Mouse (Mus musculus): Measurements from ENCODE around the gene Atp5d. TPM values are rescaled to one million over a fixed set of nuclear protein-coding genes. Genes with fewer than 3 reads are reported as not detected.
A peak's percentile ranks its signal among the peaks of the same experiment; 100 is the strongest.

Gene Atp5d
- polyA plus RNA-seq, 1 experiment: 758 TPM

- no peak overlapping the region for H3K27ac ChIP-seq (ENCODE audit: insufficient read depth, low read length)
These were observed 35.7 kb downstream of the Atp5d start for GRCm38 (mm10) chr10:80173955-80174640.

GRCm38 (mm10) chr10:80174705-80175104 is 36.3 kb downstream of the Atp5d start:
- no peak overlapping the region for H3K27ac ChIP-seq (ENCODE audit: insufficient read depth, low read length)
- H3K4me1 ChIP-seq (ENCODE audit: control insufficient read depth, insufficient read depth, low read length): peaks cover 5% of the 10 kb centered on the region
- TF ChIP-seq POLR2A (IDR thresholded peaks at IDR 0.05; ENCODE audit: borderline replicate concordance, insufficient read depth, low read length) (no peak), CTCF (IDR thresholded peaks at IDR 0.05; ENCODE audit: borderline replicate concordance, insufficient read depth, low read depth, low read length) (peak; percentile 45; the same call in 1 of the 2 replicates)
- WGBS: 40% methylated on average over 2 of the region's 2 CpGs
- peak; percentile 41 to 42 for DNase-seq
- H3K27me3 ChIP-seq (ENCODE audit: control insufficient read depth, insufficient read depth, low read length): no peaks in the 10 kb centered on the region
- H3K4me3 ChIP-seq (replicated peaks; ENCODE audit: insufficient read depth, low read depth, low read length): no peak overlapping the region

More at GRCm38 (mm10) chr10:80173955-80174640, 35.7 kb downstream of the Atp5d start:
- peak in 1 of 2 experiments; percentile 40 for DNase-seq
- Histone ChIP-seq H3K4me1 (ENCODE audit: control insufficient read depth, insufficient read depth, low read length) (peaks cover 5% of the 10 kb centered on the region), H3K4me3 (replicated peaks; ENCODE audit: insufficient read depth, low read depth, low read length) (no peak overlapping the region), H3K27me3 (ENCODE audit: control insufficient read depth, insufficient read depth, low read length) (no peaks in the 10 kb centered on the region)
- TF ChIP-seq POLR2A (IDR thresholded peaks at IDR 0.05; ENCODE audit: borderline replicate concordance, insufficient read depth, low read length) (no peak), CTCF (IDR thresholded peaks at IDR 0.05; ENCODE audit: borderline replicate concordance, insufficient read depth, low read depth, low read length) (no peak)
- WGBS: 81% methylated on average over 10 of the region's 10 CpGs

GRCm38 (mm10) chr10:80175536-80176269 is 37.3 kb downstream of the Atp5d start:
- Histone ChIP-seq H3K4me1 (ENCODE audit: control insufficient read depth, insufficient read depth, low read length) (peaks cover 11% of the 10 kb centered on the region), H3K27ac (ENCODE audit: insufficient read depth, low read length) (no peak overlapping the region), H3K4me3 (replicated peaks; ENCODE audit: insufficient read depth, low read depth, low read length) (no peak overlapping the region), H3K27me3 (ENCODE audit: control insufficient read depth, insufficient read depth, low read length) (no peaks in the 10 kb centered on the region)
- WGBS: 29% methylated on average over 4 of the region's 4 CpGs
- peak; percentile 49 to 54 for DNase-seq
- peak; percentile 61; the same call in 1 of the 2 replicates for TF ChIP-seq CTCF (IDR thresholded peaks at IDR 0.05; ENCODE audit: borderline replicate concordance, insufficient read depth, low read depth, low read length)
- no peak for TF ChIP-seq POLR2A (IDR thresholded peaks at IDR 0.05; ENCODE audit: borderline replicate concordance, insufficient read depth, low read length)

DNA sequence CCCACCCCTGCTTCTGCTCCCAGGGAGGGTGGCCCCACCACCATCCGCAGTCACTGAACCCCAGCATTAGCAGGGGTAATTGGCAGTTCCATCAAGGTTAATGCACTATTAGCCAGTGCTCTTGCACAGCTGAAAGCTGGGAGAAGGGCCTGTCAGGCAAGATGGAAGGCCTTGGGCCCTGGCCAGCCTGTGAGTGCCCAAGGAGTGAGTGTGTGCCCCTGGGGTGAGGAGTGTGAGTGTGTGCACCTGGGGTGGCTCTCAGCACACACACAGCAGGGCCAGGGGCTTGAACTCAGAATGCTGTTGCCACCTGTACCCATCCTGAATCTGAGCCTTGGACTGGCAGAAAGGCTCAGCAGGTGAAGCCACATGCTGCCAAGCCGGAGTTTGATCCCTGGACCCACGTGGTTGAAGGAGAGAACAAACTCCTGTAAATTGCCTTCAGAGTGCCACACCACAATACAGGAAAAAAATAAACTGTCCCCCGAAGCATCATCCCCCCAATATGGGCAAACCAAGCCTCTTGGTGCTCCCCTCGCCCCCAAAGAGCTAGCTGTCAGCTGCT is 37.9 kb downstream of the Atp5d start:
- H3K4me1 ChIP-seq (ENCODE audit: control insufficient read depth, insufficient read depth, low read length): peaks cover 16% of the 10 kb centered on the region
- WGBS: 67% methylated on average over 5 of the region's 5 CpGs
- H3K27me3 ChIP-seq (ENCODE audit: control insufficient read depth, insufficient read depth, low read length): no peaks in the 10 kb centered on the region
- H3K27ac ChIP-seq (ENCODE audit: insufficient read depth, low read length): no peak overlapping the region
- H3K4me3 ChIP-seq (replicated peaks; ENCODE audit: insufficient read depth, low read depth, low read length): no peak overlapping the region
- no peak for TF ChIP-seq CTCF (IDR thresholded peaks at IDR 0.05; ENCODE audit: borderline replicate concordance, insufficient read depth, low read depth, low read length)
- peak in 1 of 2 experiments; percentile 22 for DNase-seq

GRCm38 (mm10) chr10:80177441-80178279 is 39.2 kb downstream of the Atp5d start:
- H3K4me1 ChIP-seq (ENCODE audit: control insufficient read depth, insufficient read depth, low read length): peaks cover 12% of the 10 kb centered on the region
- no peak for DNase-seq
- TF ChIP-seq CTCF (IDR thresholded peaks at IDR 0.05; ENCODE audit: borderline replicate concordance, insufficient read depth, low read depth, low read length): no peak
- TF ChIP-seq POLR2A (IDR thresholded peaks at IDR 0.05; ENCODE audit: borderline replicate concordance, insufficient read depth, low read length): no peak
- WGBS: 63% methylated on average over 7 of the region's 7 CpGs
- no peak overlapping the region for H3K27ac ChIP-seq (ENCODE audit: insufficient read depth, low read length)
- no peak overlapping the region for H3K4me3 ChIP-seq (replicated peaks; ENCODE audit: insufficient read depth, low read depth, low read length)
- no peaks in the 10 kb centered on the region for H3K27me3 ChIP-seq (ENCODE audit: control insufficient read depth, insufficient read depth, low read length)

DNA sequence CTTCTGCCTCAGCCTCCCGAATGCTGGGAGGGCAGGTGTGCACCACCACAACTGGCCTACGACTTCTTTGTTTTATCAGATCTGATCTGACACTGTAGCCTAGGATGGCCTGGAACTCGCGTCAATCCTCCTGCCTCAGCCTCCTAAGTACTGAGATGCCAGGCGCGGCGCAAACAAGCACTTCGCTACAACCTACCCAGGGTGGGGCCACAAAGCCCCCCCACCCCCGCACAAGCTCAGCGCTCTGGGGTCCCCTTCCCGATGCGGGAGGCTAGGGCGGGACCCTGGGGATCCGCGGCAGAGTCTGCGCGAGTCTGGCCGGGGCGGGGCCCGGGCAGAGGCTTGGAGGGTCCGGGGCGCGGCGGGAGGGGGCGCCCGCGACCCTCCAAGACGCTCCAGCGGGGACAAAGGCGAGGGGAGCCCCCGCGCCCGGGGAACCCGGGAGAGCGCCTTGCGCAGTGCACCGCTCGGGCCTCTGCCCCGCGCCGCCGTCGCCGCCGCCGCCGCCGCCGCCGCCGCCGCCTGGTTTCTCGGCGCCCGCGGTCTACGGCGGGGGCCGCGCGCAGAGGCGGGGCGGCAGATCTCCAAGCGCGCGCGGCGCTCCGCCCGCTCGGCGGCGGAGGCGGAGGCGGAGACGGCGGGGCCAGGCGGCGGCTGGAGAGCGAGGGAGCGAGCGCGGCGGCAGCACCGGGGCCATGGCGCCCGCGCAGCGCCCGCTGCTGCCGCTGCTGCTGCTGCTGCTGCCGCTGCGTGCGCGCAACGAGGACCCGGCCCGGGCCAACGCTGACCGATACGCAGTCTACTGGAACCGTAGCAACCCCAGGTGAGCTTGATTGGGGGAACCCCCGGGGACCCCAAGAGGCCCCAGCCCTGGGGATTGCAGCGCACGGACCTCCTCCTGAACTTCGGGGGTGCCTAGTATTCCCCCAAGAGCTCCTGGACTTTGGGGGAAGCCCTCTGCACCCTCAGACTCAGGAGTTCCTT is 40.9 kb downstream of the Atp5d start, which contains the start of gene Efna2:
Gene Efna2 (plus strand): TSS at position 415 of the 984 bp plus-strand sequence.
- no peaks in the 10 kb centered on the region for H3K27me3 ChIP-seq (ENCODE audit: control insufficient read depth, insufficient read depth, low read length)
- peak within 1 kb of the TSS; percentile 81 for H3K4me3 ChIP-seq (replicated peaks; ENCODE audit: insufficient read depth, low read depth, low read length)
- peak; percentile 68 to 74 for DNase-seq
- H3K27ac ChIP-seq (ENCODE audit: insufficient read depth, low read length): peak within 1 kb of the TSS; percentile 77
- 2% methylated on average over 98 of the region's 106 CpGs for WGBS
- TF ChIP-seq POLR2A (IDR thresholded peaks at IDR 0.05; ENCODE audit: borderline replicate concordance, insufficient read depth, low read length): peak; percentile 37; the same call in 1 of the 2 replicates
- no peak for TF ChIP-seq CTCF (IDR thresholded peaks at IDR 0.05; ENCODE audit: borderline replicate concordance, insufficient read depth, low read depth, low read length)
- H3K4me1 ChIP-seq (ENCODE audit: control insufficient read depth, insufficient read depth, low read length): peaks cover 12% of the 10 kb centered on the region

All from cerebellum, adult 2 months (tissue).